Mouse (Mus musculus): ENCODE results near the gene Zfp652. TPM values are rescaled to one million over a fixed set of nuclear protein-coding genes. Genes with fewer than 3 reads are reported as not detected.
A peak's percentile ranks its signal among the peaks of the same experiment; 100 is the strongest.

The Zfp652 gene
- total and polyA plus RNA-seq, 2 experiments from 2014 or later = 16.5 to 29.4 TPM

GRCm38 (mm10) chr11:95710478-95710877 lies 2.0 kb upstream of the Zfp652 start:
- 83% methylated on average over 7 of the region's 7 CpGs for WGBS
- Histone ChIP-seq H3K4me3 (ENCODE audit: low read depth, low read length) (no peak overlapping the region), H3K4me2 (ENCODE audit: low read depth) (no peak overlapping the region), H3K4me1 (ENCODE audit: insufficient read depth) (peaks cover 17% of the 10 kb centered on the region), H3K27me3 (ENCODE audit: insufficient read depth, low read length) (no peaks in the 10 kb centered on the region), H3K36me3 (ENCODE audit: insufficient read depth) (no peaks in the 10 kb centered on the region), H3K9ac (no peak overlapping the region), H3K27ac (ENCODE audit: low read depth, low read length) (no peak overlapping the region), H3K9me3 (ENCODE audit: low read length) (no peaks in the 10 kb centered on the region)
- ATAC-seq (no peak), DNase-seq (no peak)
- TF ChIP-seq CTCF (IDR thresholded peaks at IDR 0.05; ENCODE audit: low read depth) = no peak

GRCm38 (mm10) chr11:95712085-95712562 lies 349 bp upstream of the Zfp652 start:
- ATAC-seq = no peak
- peaks cover 25% of the 10 kb centered on the region for H3K4me1 ChIP-seq (ENCODE audit: insufficient read depth)

GRCm38 (mm10) chr11:95713225-95713810 lies 845 bp downstream of the Zfp652 start:
- DNase-seq (peak; percentile 66), ATAC-seq (peak; percentile 72)
- no peaks in the 10 kb centered on the region for H3K9me3 ChIP-seq (ENCODE audit: low read length)
- H3K27me3 ChIP-seq (ENCODE audit: insufficient read depth, low read length) = no peaks in the 10 kb centered on the region
- H3K4me2 ChIP-seq (ENCODE audit: low read depth) = peak overlapping the region; percentile 86
- peak overlapping the region; percentile 96 for H3K9ac ChIP-seq
- TF ChIP-seq CTCF (IDR thresholded peaks at IDR 0.05; ENCODE audit: low read depth) = no peak
- H3K4me3 ChIP-seq (ENCODE audit: low read depth, low read length) = peak overlapping the region; percentile 86
- peak overlapping the region; percentile 95 for H3K27ac ChIP-seq (ENCODE audit: low read depth, low read length)
- H3K4me1 ChIP-seq (ENCODE audit: insufficient read depth) = peaks cover 25% of the 10 kb centered on the region
- WGBS = 2% methylated on average over 40 of the region's 49 CpGs
- no peaks in the 10 kb centered on the region for H3K36me3 ChIP-seq (ENCODE audit: insufficient read depth)

More at GRCm38 (mm10) chr11:95712085-95712562, 349 bp upstream of the Zfp652 start:
- peak overlapping the region; percentile 86 for H3K4me2 ChIP-seq (ENCODE audit: low read depth)
- H3K36me3 ChIP-seq (ENCODE audit: insufficient read depth) = no peaks in the 10 kb centered on the region
- H3K9ac ChIP-seq = peak overlapping the region; percentile 96
- 26% methylated on average over 12 of the region's 12 CpGs for WGBS
- peak overlapping the region; percentile 86 for H3K4me3 ChIP-seq (ENCODE audit: low read depth, low read length)
- no peaks in the 10 kb centered on the region for H3K9me3 ChIP-seq (ENCODE audit: low read length)
- DNase-seq = no peak
- no peak for TF ChIP-seq CTCF (IDR thresholded peaks at IDR 0.05; ENCODE audit: low read depth)
- no peaks in the 10 kb centered on the region for H3K27me3 ChIP-seq (ENCODE audit: insufficient read depth, low read length)
- peak overlapping the region; percentile 95 for H3K27ac ChIP-seq (ENCODE audit: low read depth, low read length)

- DNase-seq (peak; percentile 51), ATAC-seq (no peak)
- Histone ChIP-seq H3K27me3 (ENCODE audit: insufficient read depth, low read length) (no peaks in the 10 kb centered on the region), H3K36me3 (ENCODE audit: insufficient read depth) (no peaks in the 10 kb centered on the region), H3K9me3 (ENCODE audit: low read length) (no peaks in the 10 kb centered on the region), H3K9ac (peak overlapping the region; percentile 96), H3K4me2 (ENCODE audit: low read depth) (peak overlapping the region; percentile 86), H3K27ac (ENCODE audit: low read depth, low read length) (peak overlapping the region; percentile 95), H3K4me3 (ENCODE audit: low read depth, low read length) (peak overlapping the region; percentile 86), H3K4me1 (ENCODE audit: insufficient read depth) (peaks cover 25% of the 10 kb centered on the region)
- TF ChIP-seq CTCF (IDR thresholded peaks at IDR 0.05; ENCODE audit: low read depth) = no peak
- 0% methylated on average over 13 of the region's 13 CpGs for WGBS
Measured at GRCm38 (mm10) chr11:95713811-95714241, 1.4 kb downstream of the Zfp652 start.

- ATAC-seq = no peak
- H3K4me2 ChIP-seq (ENCODE audit: low read depth) = peak overlapping the region; percentile 86
- 39% methylated on average over 7 of the region's 7 CpGs for WGBS
Measured at GRCm38 (mm10) chr11:95714411-95714810, 1.9 kb downstream of the Zfp652 start.

GRCm38 (mm10) chr11:95716136-95716535 lies 3.7 kb downstream of the Zfp652 start:
- H3K27ac ChIP-seq (ENCODE audit: low read depth, low read length) = no peak overlapping the region
- H3K36me3 ChIP-seq (ENCODE audit: insufficient read depth) = no peaks in the 10 kb centered on the region
- H3K4me1 ChIP-seq (ENCODE audit: insufficient read depth) = peaks cover 25% of the 10 kb centered on the region
- DNase-seq = peak; percentile 13
- WGBS = 28% methylated on average over 8 of the region's 8 CpGs
- no peak for ATAC-seq
- H3K27me3 ChIP-seq (ENCODE audit: insufficient read depth, low read length) = no peaks in the 10 kb centered on the region
- no peak for TF ChIP-seq CTCF (IDR thresholded peaks at IDR 0.05; ENCODE audit: low read depth)
- 0 out of 2 replicates have a peak overlapping the region, but pooled peaks have one; percentile 86 for H3K4me2 ChIP-seq (ENCODE audit: low read depth)
- no peak overlapping the region for H3K4me3 ChIP-seq (ENCODE audit: low read depth, low read length)
- peak overlapping the region; percentile 18; the same call in 1 of the 2 replicates for H3K9ac ChIP-seq
- H3K9me3 ChIP-seq (ENCODE audit: low read length) = no peaks in the 10 kb centered on the region

More at GRCm38 (mm10) chr11:95714411-95714810, 1.9 kb downstream of the Zfp652 start:
- TF ChIP-seq CTCF (IDR thresholded peaks at IDR 0.05; ENCODE audit: low read depth) = no peak
- H3K27ac ChIP-seq (ENCODE audit: low read depth, low read length) = no peak overlapping the region
- peak overlapping the region; percentile 86 for H3K4me3 ChIP-seq (ENCODE audit: low read depth, low read length)
- no peaks in the 10 kb centered on the region for H3K9me3 ChIP-seq (ENCODE audit: low read length)
- peaks cover 25% of the 10 kb centered on the region for H3K4me1 ChIP-seq (ENCODE audit: insufficient read depth)
- H3K9ac ChIP-seq = peak overlapping the region; percentile 96
- no peaks in the 10 kb centered on the region for H3K36me3 ChIP-seq (ENCODE audit: insufficient read depth)
- H3K27me3 ChIP-seq (ENCODE audit: insufficient read depth, low read length) = no peaks in the 10 kb centered on the region
- DNase-seq = no peak

GRCm38 (mm10) chr11:95719356-95719755 lies 6.9 kb downstream of the Zfp652 start:
- no peaks in the 10 kb centered on the region for H3K9me3 ChIP-seq (ENCODE audit: low read length)
- no peak for TF ChIP-seq CTCF (IDR thresholded peaks at IDR 0.05; ENCODE audit: low read depth)
- DNase-seq (no peak), ATAC-seq (no peak)
- no peaks in the 10 kb centered on the region for H3K36me3 ChIP-seq (ENCODE audit: insufficient read depth)
- 95% methylated on average over 3 of the region's 3 CpGs for WGBS
- H3K4me2 ChIP-seq (ENCODE audit: low read depth) = no peak overlapping the region
- no peak overlapping the region for H3K9ac ChIP-seq
- H3K27me3 ChIP-seq (ENCODE audit: insufficient read depth, low read length) = no peaks in the 10 kb centered on the region
- H3K27ac ChIP-seq (ENCODE audit: low read depth, low read length) = no peak overlapping the region
- H3K4me1 ChIP-seq (ENCODE audit: insufficient read depth) = peaks cover 20% of the 10 kb centered on the region
- no peak overlapping the region for H3K4me3 ChIP-seq (ENCODE audit: low read depth, low read length)

All from forebrain, postnatal 0 days (tissue).